ENCODE assay signal across 7 mouse cellular contexts in genomic region chr14:30714799-30715617, GRCm38 (mm10). TPM values are rescaled to one million over a fixed set of nuclear protein-coding genes. Genes with fewer than 3 reads are reported as not detected.
A peak's percentile ranks its signal among the peaks of the same experiment; 100 is the strongest.
DNase-seq lines count a peak whose midpoint lies in the region; ATAC-seq lines count a peak whose summit lies in the region.

Gene Sfmbt1 (plus strand): TSS chr14:30714849.

- peak; percentile 63 for ATAC-seq in intestine, embryonic 14.5 days (replicated peaks; ENCODE audit: low FRiP score, low TSS enrichment, low read depth)
- ATAC-seq in liver, embryonic 11.5 days (replicated peaks; ENCODE audit: low FRiP score): peak; percentile 50
- ATAC-seq in neural tube, embryonic 13.5 days (ENCODE audit: low read depth): peak; percentile 86

- DNase-seq in thymus, postnatal 0 days (ENCODE audit: low spot score): peak; percentile 7
- no peak for DNase-seq in thymus, postnatal 4 days
- peak; percentile 21 for DNase-seq in c-Kit-negative CD71-positive TER-119-positive erythroid progenitor cells, embryonic 14.5 days (ENCODE audit: low read depth, low spot score)
- DNase-seq in gastrocnemius, adult 8-10 months (ENCODE audit: low spot score in 2 of 2): peak in 1 of 2 experiments; percentile 47
- peak; percentile 87 for DNase-seq in intestine, embryonic 14.5 days (ENCODE audit: low spot score)
- no peak for DNase-seq in liver, embryonic 11.5 days (ENCODE audit: low spot score)

- no peaks in the 10 kb centered on the region for H3K9me3 ChIP-seq in intestine, embryonic 14.5 days (ENCODE audit: control insufficient read depth, low read length)
- H3K9me3 ChIP-seq in liver, embryonic 11.5 days (ENCODE audit: control insufficient read depth, low read length): no peaks in the 10 kb centered on the region
- no peaks in the 10 kb centered on the region for H3K9me3 ChIP-seq in neural tube, embryonic 13.5 days

- H3K4me2 ChIP-seq in intestine, embryonic 14.5 days (ENCODE audit: low read length): peak within 1 kb of the TSS; percentile 69
- H3K4me2 ChIP-seq in liver, embryonic 11.5 days: peak within 1 kb of the TSS; percentile 97
- peak within 1 kb of the TSS; percentile 76 for H3K4me2 ChIP-seq in neural tube, embryonic 13.5 days

- peak within 1 kb of the TSS; percentile 89 for H3K27ac ChIP-seq in intestine, embryonic 14.5 days (ENCODE audit: low read depth)
- H3K27ac ChIP-seq in liver, embryonic 11.5 days (ENCODE audit: low read depth, low read length): peak within 1 kb of the TSS; percentile 95
- peak within 1 kb of the TSS; percentile 96 for H3K27ac ChIP-seq in neural tube, embryonic 13.5 days (replicated peaks)

- peaks cover 8% of the 10 kb centered on the region for H3K4me1 ChIP-seq in intestine, embryonic 14.5 days (replicated peaks; ENCODE audit: control insufficient read depth, insufficient read depth, low read length)
- peaks cover 8% of the 10 kb centered on the region; the same call in 1 of the 2 replicates for H3K4me1 ChIP-seq in liver, embryonic 11.5 days (replicated peaks; ENCODE audit: control insufficient read depth, insufficient read depth, low read length)
- H3K4me1 ChIP-seq in neural tube, embryonic 13.5 days (replicated peaks): peaks cover 24% of the 10 kb centered on the region

- H3K9ac ChIP-seq in intestine, embryonic 14.5 days (ENCODE audit: low read length): peak within 1 kb of the TSS; percentile 80
- peak within 1 kb of the TSS; percentile 97 for H3K9ac ChIP-seq in liver, embryonic 11.5 days (ENCODE audit: low read depth, low read length)
- H3K9ac ChIP-seq in neural tube, embryonic 13.5 days: peak within 1 kb of the TSS; percentile 91

- peaks cover 15% of the 10 kb centered on the region for H3K27me3 ChIP-seq in intestine, embryonic 14.5 days (replicated peaks; ENCODE audit: control insufficient read depth, insufficient read depth, low read length)
- 0 out of 2 replicates have a peak, but pooled peaks cover 4% of the 10 kb centered on the region for H3K27me3 ChIP-seq in liver, embryonic 11.5 days (replicated peaks; ENCODE audit: control insufficient read depth, insufficient read depth, low read length)
- H3K27me3 ChIP-seq in neural tube, embryonic 13.5 days: no peaks in the 10 kb centered on the region; the same call in 1 of the 2 replicates

- 2% methylated on average over 80 of the region's 87 CpGs for WGBS in intestine, embryonic 14.5 days
- WGBS in liver, embryonic 11.5 days: 3% methylated on average over 80 of the region's 87 CpGs
- WGBS in neural tube, embryonic 13.5 days: 1% methylated on average over 83 of the region's 87 CpGs

- H3K36me3 ChIP-seq in intestine, embryonic 14.5 days (ENCODE audit: control insufficient read depth, insufficient read depth, low read length): no peaks in the 10 kb centered on the region
- no peaks in the 10 kb centered on the region for H3K36me3 ChIP-seq in liver, embryonic 11.5 days (ENCODE audit: control insufficient read depth, insufficient read depth, low read length)
- no peaks in the 10 kb centered on the region for H3K36me3 ChIP-seq in neural tube, embryonic 13.5 days

- H3K4me3 ChIP-seq in intestine, embryonic 14.5 days (ENCODE audit: low read depth, low read length): peak within 1 kb of the TSS; percentile 73
- H3K4me3 ChIP-seq in liver, embryonic 11.5 days (ENCODE audit: low read depth, low read length): peak within 1 kb of the TSS; percentile 91
- peak within 1 kb of the TSS; percentile 94 for H3K4me3 ChIP-seq in neural tube, embryonic 13.5 days

RNA-seq across cellular contexts. Expression of gene Sfmbt1, which starts in this region (rescaled TPM):
- 18.0 and 18.4 TPM in 2 replicates for polyA plus RNA-seq in thymus, postnatal 0 days (2015; fragmentation: Nextera tagmentation; extraction: Ambion mirVana)
- total RNA-seq in gastrocnemius, adult 8-10 months (2022): 10 to 100 TPM; 10.7 to 13.0 (median 12.2) TPM
- 12.6 and 14.9 TPM in 2 replicates for polyA plus RNA-seq in intestine, embryonic 14.5 days (2014; fragmentation: Nextera tagmentation; extraction: Ambion mirVana)
- 23.0 and 24.5 TPM in 2 replicates for polyA plus RNA-seq in liver, embryonic 11.5 days (2014; fragmentation: Nextera tagmentation; extraction: Ambion mirVana)
- polyA plus RNA-seq in neural tube, embryonic 13.5 days (2015; fragmentation: Nextera tagmentation; extraction: Ambion mirVana): 14.7 and 15.6 TPM in 2 replicates

Comparison
In these comparisons a context has a peak if more than half of its experiments do, and no peak if none do; other contexts are left out.
1. DNase-seq: peak in thymus, postnatal 0 days (single experiment), c-Kit-negative CD71-positive TER-119-positive erythroid progenitor cells, embryonic 14.5 days (single experiment) and intestine, embryonic 14.5 days (single experiment); none in thymus, postnatal 4 days (single experiment) and liver, embryonic 11.5 days (single experiment).
2. Peak in every context shown above with its lines, with median percentiles within 50 percentile points of each other: ATAC-seq, H3K27ac ChIP-seq, H3K4me2 ChIP-seq, H3K4me3 ChIP-seq and H3K9ac ChIP-seq.